In the genomic region with DNA sequence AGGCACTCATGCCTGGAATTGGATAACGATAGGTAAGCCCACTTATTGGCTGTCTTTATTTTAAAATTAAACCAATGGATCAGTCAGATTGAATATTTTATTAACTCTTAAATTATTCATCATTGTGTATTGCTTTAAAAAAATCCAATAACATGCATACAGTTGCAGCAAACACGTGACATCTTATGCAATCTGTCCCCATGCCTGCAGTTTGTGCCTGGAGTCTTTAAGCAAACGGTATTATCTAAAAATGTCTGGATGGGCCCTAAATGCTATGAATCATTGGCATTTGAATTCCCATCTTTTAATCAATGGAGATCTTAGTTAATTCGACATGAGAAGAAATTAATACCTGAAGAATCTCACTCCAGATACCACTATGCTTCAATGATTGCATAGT, we compare ENCODE assay signal across 11 mouse cellular contexts. TPM values are rescaled to one million over a fixed set of nuclear protein-coding genes. Genes with fewer than 3 reads are reported as not detected.
DNase-seq lines count a peak whose midpoint lies in the region; ATAC-seq and TF ChIP-seq lines count a peak whose summit lies in the region.
"Had no signal": no experiment of that assay in that cellular context is flagged by ENCODE, and none has a peak within 500 bp of the region (broad histone marks: within the 10 kb centered on the region; RNA-seq: fewer than 3 reads in every experiment).

No protein-coding gene starts in this region.

- TF ChIP-seq POLR2A in heart, adult 2 months (IDR thresholded peaks at IDR 0.05; ENCODE audit: insufficient read depth, low read depth, low read length): no peak

- peak overlapping the region; percentile 55 for H3K4me3 ChIP-seq in heart, embryonic 11.5 days (ENCODE audit: low read depth, low read length)
- no peak overlapping the region for H3K4me3 ChIP-seq in heart, adult 2 months
- peak overlapping the region; percentile 66; the same call in 1 of the 2 replicates for H3K4me3 ChIP-seq in lung, embryonic 15.5 days
- 0 out of 2 replicates have a peak overlapping the region, but pooled peaks have one; percentile 68 for H3K4me3 ChIP-seq in limb, embryonic 12.5 days (replicated peaks)
- H3K4me3 ChIP-seq in stomach, embryonic 14.5 days (ENCODE audit: low read depth, low read length): no peak overlapping the region

- no peaks in the 10 kb centered on the region for H3K4me1 ChIP-seq in heart, embryonic 11.5 days (ENCODE audit: control insufficient read depth, insufficient read depth, low read length)
- H3K4me1 ChIP-seq in heart, adult 2 months (ENCODE audit: control insufficient read depth, insufficient read depth, low read length): no peaks in the 10 kb centered on the region
- peaks cover 15% of the 10 kb centered on the region; the same call in 1 of the 2 replicates for H3K4me1 ChIP-seq in lung, embryonic 15.5 days
- peaks cover 5% of the 10 kb centered on the region; the same call in 1 of the 2 replicates for H3K4me1 ChIP-seq in limb, embryonic 12.5 days (replicated peaks)
- H3K4me1 ChIP-seq in stomach, embryonic 14.5 days (ENCODE audit: control insufficient read depth, insufficient read depth, low read length): no peaks in the 10 kb centered on the region

- H3K79me2 ChIP-seq in heart, adult 2 months (replicated peaks; ENCODE audit: control insufficient read depth, insufficient read depth, low read length): no peaks in the 10 kb centered on the region

- no peaks in the 10 kb centered on the region for H3K36me3 ChIP-seq in heart, embryonic 11.5 days (ENCODE audit: control insufficient read depth, insufficient read depth, low read length)
- H3K36me3 ChIP-seq in heart, adult 2 months (ENCODE audit: control insufficient read depth, insufficient read depth, low read length): no peaks in the 10 kb centered on the region
- no peaks in the 10 kb centered on the region for H3K36me3 ChIP-seq in lung, embryonic 15.5 days
- H3K36me3 ChIP-seq in limb, embryonic 12.5 days: no peaks in the 10 kb centered on the region
- no peaks in the 10 kb centered on the region for H3K36me3 ChIP-seq in stomach, embryonic 14.5 days (ENCODE audit: control insufficient read depth, insufficient read depth, low read length)

- no peak for DNase-seq in heart, adult 2 months
- DNase-seq in lung, adult 18-20 months: no peak
- DNase-seq in urinary bladder, adult 2 months (ENCODE audit: low spot score): no peak
- DNase-seq in adrenal gland, adult 8-10 months: no peak
- DNase-seq: cerebellum, adult 11-12 months; spleen, adult 18-20 months had no signal

- no peak overlapping the region for H3K27ac ChIP-seq in heart, embryonic 11.5 days (ENCODE audit: low read depth, low read length)
- no peak overlapping the region for H3K27ac ChIP-seq in heart, adult 2 months
- H3K27ac ChIP-seq in lung, embryonic 15.5 days: no peak overlapping the region
- no peak overlapping the region for H3K27ac ChIP-seq in limb, embryonic 12.5 days
- no peak overlapping the region for H3K27ac ChIP-seq in stomach, embryonic 14.5 days (ENCODE audit: low read length)

- H3K4me2 ChIP-seq in heart, embryonic 11.5 days: peak overlapping the region; percentile 98
- peak overlapping the region; percentile 99; the same call in 1 of the 2 replicates for H3K4me2 ChIP-seq in lung, embryonic 15.5 days
- peak overlapping the region; percentile 95 for H3K4me2 ChIP-seq in limb, embryonic 12.5 days
- peak overlapping the region; percentile 96; the same call in 1 of the 2 replicates for H3K4me2 ChIP-seq in stomach, embryonic 14.5 days (replicated peaks; ENCODE audit: low read depth, low read length)

- no peak for TF ChIP-seq CTCF in heart, adult 2 months (IDR thresholded peaks at IDR 0.05)

- H3K27me3 ChIP-seq in heart, embryonic 11.5 days (ENCODE audit: control insufficient read depth, insufficient read depth, low read length): no peaks in the 10 kb centered on the region
- peaks cover 9% of the 10 kb centered on the region for H3K27me3 ChIP-seq in heart, adult 2 months (ENCODE audit: control insufficient read depth, insufficient read depth, low read length)
- peaks cover 11% of the 10 kb centered on the region; the same call in 1 of the 2 replicates for H3K27me3 ChIP-seq in lung, embryonic 15.5 days
- peaks cover 19% of the 10 kb centered on the region for H3K27me3 ChIP-seq in limb, embryonic 12.5 days
- no peaks in the 10 kb centered on the region for H3K27me3 ChIP-seq in stomach, embryonic 14.5 days (ENCODE audit: control insufficient read depth, insufficient read depth, low read length)

- no peak overlapping the region for H3K9ac ChIP-seq in heart, embryonic 11.5 days (ENCODE audit: low read depth, low read length)
- no peak overlapping the region for H3K9ac ChIP-seq in heart, adult 2 months (ENCODE audit: low read depth, low read length)
- no peak overlapping the region for H3K9ac ChIP-seq in lung, embryonic 15.5 days
- no peak overlapping the region for H3K9ac ChIP-seq in limb, embryonic 12.5 days (replicated peaks)
- H3K9ac ChIP-seq in stomach, embryonic 14.5 days (replicated peaks; ENCODE audit: low read depth, low read length): no peak overlapping the region

- intact Hi-C loops in heart, adult 2 months (cut with DNase I): no loop called here

- TF ChIP-seq EP300 in heart, adult 2 months (IDR thresholded peaks at IDR 0.05; ENCODE audit: insufficient read depth, low read depth, low read length): no peak

- H3K9me3 ChIP-seq in heart, embryonic 11.5 days (replicated peaks; ENCODE audit: control insufficient read depth, low read length): no peaks in the 10 kb centered on the region
- H3K9me3 ChIP-seq in lung, embryonic 15.5 days: no peaks in the 10 kb centered on the region
- no peaks in the 10 kb centered on the region for H3K9me3 ChIP-seq in limb, embryonic 12.5 days
- H3K9me3 ChIP-seq in stomach, embryonic 14.5 days (ENCODE audit: control insufficient read depth, low read depth, low read length): no peaks in the 10 kb centered on the region

- no peak for ATAC-seq in heart, embryonic 11.5 days (replicated peaks; ENCODE audit: insufficient number of reproducible peaks, low FRiP score, low TSS enrichment)
- no peak for ATAC-seq in lung, embryonic 15.5 days (ENCODE audit: borderline replicate concordance, extremely low read depth, low FRiP score, low TSS enrichment)
- ATAC-seq in limb, embryonic 12.5 days (ENCODE audit: insufficient number of reproducible peaks, insufficient read depth, low FRiP score, low TSS enrichment, low read depth): no peak
- ATAC-seq in stomach, embryonic 14.5 days (ENCODE audit: insufficient number of reproducible peaks, insufficient read depth, low FRiP score, low read depth): no peak

- 27% methylated on average over 4 of the region's 4 CpGs for WGBS in heart, embryonic 11.5 days (ENCODE audit: insufficient replicate concordance)
- WGBS in heart, adult 2 months: 47% methylated on average over 4 of the region's 4 CpGs
- WGBS in lung, embryonic 15.5 days: 32% methylated on average over 4 of the region's 4 CpGs
- WGBS in limb, embryonic 12.5 days: 27% methylated on average over 4 of the region's 4 CpGs
- WGBS in stomach, embryonic 14.5 days: 34% methylated on average over 4 of the region's 4 CpGs

RNA-seq across cellular contexts. Expression of a gene that starts 3.2 kb away (rescaled TPM):
- 15.1 and 20.3 TPM in 2 replicates for polyA plus RNA-seq in heart, embryonic 11.5 days (2014; fragmentation: Nextera tagmentation; extraction: Ambion mirVana)
- under 1 TPM; 0.10 to 0.30 TPM for total RNA-seq in heart, adult 2 months (2021)
- polyA plus RNA-seq in heart, adult 2 months (2012; rRNA removed): 0.12 and 0.16 TPM in 2 replicates
- 7.5 and 8.7 TPM in 2 replicates for polyA plus RNA-seq in lung, embryonic 15.5 days (2015; fragmentation: Nextera tagmentation; extraction: Ambion mirVana)
- 7.6 and 9.9 TPM in 2 replicates for polyA plus RNA-seq in limb, embryonic 12.5 days (2016; fragmentation: Nextera tagmentation; extraction: Ambion mirVana)
- polyA plus RNA-seq in stomach, embryonic 14.5 days (2014; fragmentation: Nextera tagmentation; extraction: Ambion mirVana): 15.2 and 18.2 TPM in 2 replicates
- polyA plus RNA-seq in urinary bladder, adult 2 months (2012; rRNA removed): 5.2 and 6.3 TPM in 2 replicates
- total RNA-seq in adrenal gland, adult 8-10 months (2022): 1 to 10 TPM; 2.4 to 4.7 (median 3.6) TPM
- total RNA-seq: megakaryocyte progenitor cell, adult 5-6 weeks had no signal

Comparison
In these comparisons a context has a peak if more than half of its experiments do, and no peak if none do; other contexts are left out.
1. H3K4me3 ChIP-seq: peak in heart, embryonic 11.5 days (single experiment), lung, embryonic 15.5 days (single experiment) and limb, embryonic 12.5 days (single experiment); none in heart, adult 2 months (single experiment) and stomach, embryonic 14.5 days (single experiment).
2. Peak in every context shown above with its lines, with median percentiles within 50 percentile points of each other: H3K4me2 ChIP-seq.